In genomic region chr15:28399258-28399657, GRCm38 (mm10) we compare ENCODE assay signal across 14 mouse cellular contexts.
"Had no signal": no experiment of that assay in that cellular context is flagged by ENCODE, and none has a peak within 500 bp of the region (broad histone marks: within the 10 kb centered on the region; RNA-seq: fewer than 3 reads in every experiment).

No protein-coding gene starts in this region.

- H3K4me3 ChIP-seq: limb, embryonic 13.5 days; midbrain, embryonic 13.5 days; myocyte; neural tube, embryonic 15.5 days had no signal

- H3K4me2 ChIP-seq: limb, embryonic 13.5 days; midbrain, embryonic 13.5 days; neural tube, embryonic 15.5 days had no signal

- H3K9me3 ChIP-seq: limb, embryonic 13.5 days; midbrain, embryonic 13.5 days; neural tube, embryonic 15.5 days had no signal

- H3K36me3 ChIP-seq: limb, embryonic 13.5 days; midbrain, embryonic 13.5 days; neural tube, embryonic 15.5 days had no signal

- DNase-seq: kidney, adult 11 months; kidney, postnatal 10 days; kidney, postnatal 4 days; lung, adult 18-20 months; right cerebral cortex, adult 18-20 months; right cerebral cortex, postnatal 4 days; spleen, adult 18-20 months; thymus, adult 2 months; thymus, postnatal 36 days had no signal

- H3K27ac ChIP-seq: limb, embryonic 13.5 days; liver, embryonic 14.5 days; midbrain, embryonic 13.5 days; neural tube, embryonic 15.5 days had no signal

- H3K4me1 ChIP-seq: neural tube, embryonic 15.5 days had no signal

- ATAC-seq: midbrain, embryonic 13.5 days had no signal

- H3K27me3 ChIP-seq: limb, embryonic 13.5 days; midbrain, embryonic 13.5 days; neural tube, embryonic 15.5 days had no signal

- H3K9ac ChIP-seq: limb, embryonic 13.5 days; liver, embryonic 14.5 days; midbrain, embryonic 13.5 days; neural tube, embryonic 15.5 days had no signal
